Mouse (Mus musculus) cerebellum, postnatal 36 days (tissue): ENCODE data around the gene Cst8.
"Not testable (repeated sequence)": the region's sequence is repeated elsewhere in the genome, so short reads cannot be mapped to it uniquely, and the experiment has no call there.

Source experiments
- DNase-seq, 2 experiments: peaks; one replicate each; pipeline ENCODE4 v3.0.0; 2021 to 2022; ENCODE audit warnings: mixed read lengths in 2 of 2

The Cst8 gene

DNA sequence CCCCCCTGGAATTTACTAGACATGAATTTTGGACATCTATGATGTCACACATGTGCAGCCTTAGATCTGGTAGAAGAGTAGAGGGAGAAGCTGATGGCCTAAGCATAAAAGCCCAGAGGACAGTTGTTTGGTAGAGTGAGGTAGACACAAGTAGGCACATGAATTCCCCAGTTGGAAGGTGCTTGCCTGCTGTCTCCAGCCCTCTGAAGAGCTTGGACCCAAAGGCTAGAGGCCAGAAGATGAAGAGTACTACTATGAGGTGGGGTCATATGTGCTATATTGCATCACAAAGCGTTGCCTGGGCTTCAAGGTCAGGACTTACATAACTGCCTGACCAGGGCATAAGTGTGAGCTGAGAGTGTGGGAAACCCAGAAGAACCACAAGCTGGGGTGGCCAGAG, at the start of gene Cst8:
Cst8 (plus strand) TSS at position 301 of the 400 bp plus-strand sequence.
- DNase-seq = no peak

DNA sequence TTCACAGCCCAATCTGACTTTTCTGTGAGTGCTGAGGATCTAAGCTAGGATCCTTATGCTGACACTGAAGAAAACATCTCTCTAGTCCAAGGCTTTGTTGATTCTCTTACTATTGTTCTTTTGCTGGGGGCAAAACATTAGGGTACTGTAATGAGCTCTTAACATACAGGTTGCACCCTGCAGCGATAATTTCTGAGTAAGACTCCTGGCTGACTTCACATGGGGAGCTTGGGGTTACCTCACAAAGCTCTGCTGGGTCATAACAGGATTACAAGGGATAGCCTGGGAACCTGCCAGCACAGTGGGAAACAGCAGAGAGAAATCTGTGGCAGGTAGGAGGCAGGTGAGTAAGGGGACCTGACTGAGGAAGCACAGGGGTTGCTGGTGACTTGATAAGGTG, 48.5 kb upstream of the Cst8 start, which contains the start of gene Cstl1:
Cstl1 (plus strand) TSS at position 301 of the 400 bp plus-strand sequence.
- DNase-seq = no peak

DNA sequence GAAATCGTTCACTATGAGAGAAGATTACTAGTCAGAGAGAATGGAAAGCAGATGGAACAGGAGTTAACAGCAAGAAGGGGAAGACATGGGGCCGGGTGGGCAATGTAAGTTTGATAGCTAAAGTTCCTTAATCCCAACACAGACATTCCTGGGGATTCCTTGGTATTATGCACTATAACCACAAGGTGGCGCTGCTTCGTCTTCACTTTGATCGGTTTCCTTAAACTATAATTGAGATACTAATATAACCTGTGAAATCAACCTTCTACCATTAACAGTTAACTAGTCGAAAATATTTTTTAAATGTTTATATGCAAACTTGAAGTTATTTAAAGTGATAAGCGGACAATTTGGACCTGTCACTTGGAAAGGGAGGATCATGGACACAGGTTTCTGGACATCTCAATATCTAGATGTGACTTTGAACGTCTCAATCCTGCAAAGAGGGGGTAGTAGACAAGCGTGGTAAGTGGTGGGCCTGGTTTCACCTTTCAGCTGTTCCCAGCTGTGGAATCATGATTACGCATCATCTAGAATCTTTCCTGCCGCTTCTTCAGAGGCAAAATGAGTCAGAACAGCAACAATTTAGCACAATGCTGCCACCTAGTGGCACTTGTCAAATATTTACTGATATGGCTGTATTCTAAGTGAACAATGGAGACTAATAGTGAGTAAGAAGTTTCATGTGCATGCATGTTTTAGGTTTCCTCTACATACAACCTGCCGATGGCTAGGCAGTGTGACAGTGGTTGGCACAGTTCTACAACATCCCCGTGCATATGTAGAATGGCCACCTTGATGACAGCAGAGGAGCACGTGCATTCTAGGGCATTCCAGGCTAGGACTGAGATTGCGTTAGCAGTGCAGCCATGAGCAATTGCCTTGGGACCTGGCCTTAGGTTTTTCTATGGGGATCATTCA, 46.4 kb upstream of the Cst8 start:
- DNase-seq = peak; percentile 65 to 86

DNA sequence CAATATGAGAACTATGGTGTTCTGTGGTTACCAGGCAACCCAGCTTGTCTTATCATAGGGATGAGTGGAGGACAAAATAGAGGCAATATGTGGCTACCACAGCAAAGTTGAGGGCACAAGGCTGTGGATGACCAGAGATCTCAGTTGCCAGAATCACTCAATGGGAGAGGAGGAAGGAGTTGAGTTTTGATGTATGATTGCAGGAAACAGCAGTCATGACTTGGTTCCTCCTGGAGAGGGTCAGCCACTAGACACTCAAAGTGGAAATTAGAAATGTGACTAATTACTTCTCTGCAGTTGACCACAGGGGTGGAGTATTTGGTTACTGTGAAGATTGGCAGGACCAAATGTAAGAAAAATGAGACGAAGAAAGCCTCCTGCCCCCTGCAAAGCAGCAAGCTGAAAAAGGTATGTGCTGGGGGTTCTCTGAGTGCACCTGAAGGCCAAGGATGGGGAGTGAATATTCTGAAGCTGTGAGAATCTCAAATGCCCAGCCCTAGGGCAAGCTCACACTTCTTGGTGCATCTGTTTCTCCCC, 44.2 kb upstream of the Cst8 start:
- DNase-seq = no peak

DNA sequence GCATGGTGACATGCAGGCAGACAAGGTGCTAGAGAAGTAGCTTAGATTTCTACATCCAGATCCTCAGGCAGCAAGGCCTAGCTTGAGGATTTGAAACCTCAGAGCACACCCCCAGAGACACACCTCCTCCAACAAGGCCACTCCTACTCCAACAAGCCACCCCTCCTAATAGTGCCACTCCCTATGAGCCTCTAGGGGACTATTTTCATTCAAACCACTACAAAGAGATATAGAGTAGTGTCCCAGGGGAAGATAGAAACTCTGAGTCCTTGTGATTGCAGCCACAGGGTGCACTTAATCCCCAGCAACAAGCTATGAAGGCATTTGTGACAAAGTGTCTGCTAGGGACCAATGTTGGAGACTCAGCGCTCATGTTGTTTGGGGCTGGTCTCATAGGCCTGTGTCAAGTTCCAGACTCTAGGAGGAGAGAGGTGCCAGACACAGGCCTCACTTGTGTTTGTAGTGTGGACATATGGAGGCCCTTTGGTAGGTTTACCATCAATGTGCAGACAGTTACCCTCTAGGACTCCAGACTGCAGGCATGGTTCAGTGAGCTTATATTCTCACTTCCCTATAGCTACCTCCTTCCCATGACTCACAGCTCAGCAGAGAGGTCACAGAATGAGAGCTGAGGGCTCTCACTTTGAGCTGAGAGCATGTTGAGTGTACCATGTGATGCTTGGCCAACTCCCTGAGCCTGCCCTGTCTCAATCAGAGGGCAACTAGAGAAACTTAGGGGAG, 34.8 kb upstream of the Cst8 start:
- DNase-seq = no peak

DNA sequence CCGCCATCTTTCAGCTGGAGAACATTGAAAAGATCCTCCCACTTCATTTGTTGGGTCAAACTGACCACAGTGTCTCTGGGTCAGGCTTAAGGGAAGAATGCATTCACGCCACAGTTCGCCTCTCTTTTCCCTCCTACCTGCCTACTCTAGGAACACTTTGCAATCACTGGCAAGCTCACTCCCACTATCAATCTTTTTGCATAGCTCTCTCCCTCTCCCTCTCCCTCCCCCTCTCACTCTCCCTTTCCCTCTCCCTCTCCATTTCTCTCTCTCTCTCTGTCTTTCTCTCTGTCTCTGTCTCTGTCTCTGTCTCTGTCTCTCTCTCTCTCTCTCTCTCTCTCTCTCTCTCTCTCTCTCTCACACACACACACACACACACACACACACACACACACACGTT, 27.2 kb upstream of the Cst8 start, which contains the start of gene Cst11:
Cst11 (minus strand) TSS at position 101 of the 400 bp plus-strand sequence.
- DNase-seq = not testable (repeated sequence)

DNA sequence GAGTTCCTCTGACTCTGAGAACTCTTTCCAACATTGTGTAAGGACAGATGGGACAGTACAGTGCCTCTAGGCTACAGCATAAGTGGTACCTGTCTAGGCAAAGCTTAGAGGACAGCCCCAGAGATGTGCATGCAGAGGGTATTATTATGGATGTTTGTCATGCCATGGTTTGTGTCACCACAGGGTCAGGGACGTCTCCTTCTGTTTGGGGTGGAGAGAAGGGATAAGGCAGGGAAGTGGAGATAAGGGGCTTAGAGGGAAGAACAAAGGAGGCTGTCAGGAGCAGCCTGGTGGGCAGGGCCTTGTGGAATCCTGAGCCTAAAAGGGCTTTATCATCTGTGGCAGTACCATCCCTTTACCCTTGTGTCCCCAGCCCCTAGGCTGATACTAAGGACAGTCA, 16.9 kb upstream of the Cst8 start, which contains the start of gene 8030411F24Rik:
8030411F24Rik (plus strand) TSS at position 301 of the 400 bp plus-strand sequence.
- no peak for DNase-seq

DNA sequence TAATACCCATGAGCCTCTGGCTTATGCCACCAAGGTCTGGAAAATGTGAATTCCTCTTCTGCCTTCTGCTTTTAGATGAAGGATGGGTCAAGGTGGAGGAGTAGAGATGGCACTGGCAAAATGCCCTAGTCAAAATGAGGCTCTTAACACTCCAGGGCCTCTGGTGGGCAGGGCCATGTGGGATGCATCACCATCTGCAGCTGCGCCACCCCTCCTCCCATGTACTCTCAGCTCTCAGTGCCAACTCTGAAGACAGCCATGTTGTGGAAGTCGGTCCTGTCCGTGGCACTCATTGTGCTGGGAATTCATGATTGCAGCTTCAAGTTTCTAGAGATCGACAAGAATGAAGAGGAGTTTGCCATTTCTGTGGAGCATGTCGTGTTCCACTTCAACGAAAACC, 9.4 kb upstream of the Cst8 start, which contains the start of gene Cst12:
Cst12 (plus strand) TSS at position 220 of the 400 bp plus-strand sequence.
- no peak for DNase-seq

DNA sequence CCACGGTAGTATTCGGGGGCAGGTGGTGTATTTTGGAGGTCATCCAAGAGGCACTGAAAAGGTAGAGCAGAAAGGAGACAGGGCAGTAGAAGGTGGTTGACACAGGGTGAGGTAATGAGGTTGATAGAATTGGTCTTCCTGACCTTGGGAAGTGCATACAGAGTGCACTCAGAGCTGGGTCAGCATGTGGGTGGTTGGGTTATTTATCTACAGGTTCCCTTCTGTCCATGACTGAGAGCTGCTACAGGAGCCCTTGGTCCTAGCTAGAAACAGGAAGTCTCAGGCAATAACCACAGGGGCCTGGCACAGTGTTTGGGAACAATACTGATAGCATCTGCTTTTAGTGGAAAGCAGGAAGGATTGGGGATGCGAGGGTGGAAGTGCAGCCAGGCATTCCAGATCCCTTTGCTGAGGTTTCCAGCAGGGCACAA, 2.9 kb downstream of the Cst8 start:
- DNase-seq = peak; percentile 71 to 75

DNA sequence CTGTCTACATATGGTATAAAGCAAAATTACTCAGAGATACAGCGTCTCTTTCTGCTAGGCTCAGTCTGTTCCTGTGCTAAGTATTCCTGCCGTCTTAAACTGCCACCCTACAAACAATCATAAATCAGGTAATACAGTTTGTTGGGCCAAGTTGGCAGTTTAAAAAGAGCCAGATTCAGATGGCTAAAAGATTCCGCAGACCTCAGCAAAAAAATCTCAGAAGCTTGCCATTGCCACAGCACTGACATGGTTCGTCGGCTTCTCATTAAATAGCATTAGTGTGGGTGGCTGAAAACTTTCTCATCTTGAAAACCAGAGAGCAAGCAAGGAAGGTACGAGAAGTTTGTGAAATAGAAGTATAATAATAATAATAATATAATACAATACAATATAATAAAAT, 8.1 kb downstream of the Cst8 start:
- no peak for DNase-seq

DNA sequence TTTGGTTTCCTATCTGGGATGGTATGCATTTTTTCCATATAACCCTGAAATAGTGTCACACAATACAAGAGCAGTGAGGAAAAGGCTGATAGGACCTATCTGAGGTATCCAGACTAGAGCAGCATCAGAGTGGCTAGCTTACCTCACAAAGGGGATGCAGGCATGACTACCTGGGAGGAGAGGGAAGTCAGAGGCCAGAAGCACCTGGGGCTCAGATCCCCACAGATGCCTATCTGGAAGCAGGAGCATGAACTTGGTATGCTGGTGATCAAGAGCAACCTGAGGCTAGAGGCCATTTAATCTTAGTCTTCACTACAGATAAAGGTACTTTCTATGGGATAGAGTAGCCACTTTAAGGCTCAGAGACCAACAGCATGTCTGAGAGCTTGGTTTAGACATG, 21.3 kb downstream of the Cst8 start, which contains the start of gene Cst13:
Cst13 (plus strand) TSS at position 173 of the 400 bp plus-strand sequence.
- DNase-seq = no peak

DNA sequence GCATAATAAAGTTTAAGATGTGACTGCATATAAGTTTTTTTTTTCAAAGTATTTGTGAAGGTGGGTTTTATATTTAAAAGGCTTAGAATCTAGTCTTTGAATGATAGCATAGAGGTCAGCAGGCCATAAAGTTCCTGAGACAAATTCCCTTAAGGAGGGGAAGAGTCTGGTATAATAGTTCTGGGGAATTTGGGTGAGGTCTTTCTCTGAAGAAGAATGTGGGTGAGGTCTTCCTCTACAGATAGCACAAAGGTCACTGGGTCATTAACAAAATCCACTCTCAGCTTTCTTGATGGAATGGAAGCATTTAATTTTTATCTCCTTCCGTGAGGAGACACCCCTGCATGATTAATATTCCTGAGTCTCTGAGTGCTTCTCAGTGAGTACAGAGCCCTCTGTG, 27.4 kb downstream of the Cst8 start:
- no peak for DNase-seq

DNA sequence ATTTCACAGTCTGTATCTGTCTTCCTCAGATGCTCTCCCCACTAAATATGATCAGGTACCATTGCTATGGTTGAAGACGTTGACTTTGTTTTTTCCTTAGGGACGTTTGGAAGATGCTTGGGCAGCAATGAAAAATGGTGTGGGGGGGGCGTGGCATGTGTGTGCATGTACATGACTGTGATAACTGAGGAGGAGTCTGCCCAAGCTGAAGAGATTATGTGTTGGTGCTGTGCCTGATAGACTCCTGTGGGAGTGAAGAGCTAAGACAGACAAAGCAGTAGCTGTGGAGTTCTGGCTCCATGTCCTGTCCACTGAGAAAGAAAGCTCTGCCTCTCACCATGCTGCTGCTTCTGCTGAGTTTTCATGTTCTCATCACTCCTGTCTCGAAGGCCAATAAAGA, 36.3 kb downstream of the Cst8 start, which contains the start of gene Cst9:
Cst9 (plus strand) TSS at position 236 of the 400 bp plus-strand sequence.
- DNase-seq = no peak

DNA sequence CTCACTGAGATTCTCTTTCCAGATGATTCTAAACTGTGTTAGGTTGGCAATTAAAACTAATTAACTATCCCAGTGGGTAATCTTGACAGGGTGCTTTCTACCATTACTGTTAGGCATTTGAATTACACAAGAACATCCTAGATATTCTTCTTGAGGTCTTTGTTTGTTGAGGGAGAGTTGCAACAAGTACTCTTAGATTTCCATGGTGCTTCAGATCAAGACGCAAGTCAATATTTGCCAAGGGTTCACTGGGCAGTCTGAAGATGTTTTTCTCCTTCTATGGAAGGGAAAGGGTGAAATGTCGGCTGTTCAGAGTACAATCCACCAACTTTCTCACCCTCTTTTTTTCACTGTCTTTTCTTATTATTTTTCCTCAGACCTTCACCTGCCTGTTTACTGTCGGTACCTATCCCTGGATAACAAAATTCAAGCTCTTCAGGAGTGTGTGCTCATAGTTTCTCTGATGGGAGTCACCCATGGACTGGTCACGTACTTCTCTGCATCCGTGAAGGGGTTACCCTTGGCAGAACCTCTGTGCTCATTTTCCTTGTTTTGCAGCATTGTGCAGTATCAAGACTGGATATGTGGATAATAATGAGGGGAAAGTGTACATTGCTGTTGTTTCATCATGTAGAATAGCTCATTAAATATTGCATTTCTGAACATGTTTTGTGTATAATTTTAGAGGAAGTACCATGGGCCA, 39.6 kb downstream of the Cst8 start:
- no peak for DNase-seq

DNA sequence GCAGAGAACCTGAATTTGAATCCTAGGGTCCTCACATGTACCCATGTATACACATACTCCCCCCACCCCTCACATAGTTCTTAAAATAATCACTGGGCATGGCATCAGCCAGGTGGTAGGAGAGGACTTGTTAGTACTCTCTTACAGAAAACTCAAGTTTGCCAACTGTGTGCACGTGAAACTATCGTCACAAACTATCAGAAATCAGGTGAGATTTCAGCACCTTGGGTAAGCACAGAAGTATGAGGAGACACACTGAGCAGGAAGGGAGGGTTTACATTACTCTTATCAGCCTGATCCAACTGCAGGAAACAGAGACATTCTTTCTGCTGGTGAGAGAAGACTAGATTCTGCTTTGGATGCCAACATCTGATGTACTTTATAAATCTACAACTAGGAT, 40.6 kb downstream of the Cst8 start:
- no peak for DNase-seq

DNA sequence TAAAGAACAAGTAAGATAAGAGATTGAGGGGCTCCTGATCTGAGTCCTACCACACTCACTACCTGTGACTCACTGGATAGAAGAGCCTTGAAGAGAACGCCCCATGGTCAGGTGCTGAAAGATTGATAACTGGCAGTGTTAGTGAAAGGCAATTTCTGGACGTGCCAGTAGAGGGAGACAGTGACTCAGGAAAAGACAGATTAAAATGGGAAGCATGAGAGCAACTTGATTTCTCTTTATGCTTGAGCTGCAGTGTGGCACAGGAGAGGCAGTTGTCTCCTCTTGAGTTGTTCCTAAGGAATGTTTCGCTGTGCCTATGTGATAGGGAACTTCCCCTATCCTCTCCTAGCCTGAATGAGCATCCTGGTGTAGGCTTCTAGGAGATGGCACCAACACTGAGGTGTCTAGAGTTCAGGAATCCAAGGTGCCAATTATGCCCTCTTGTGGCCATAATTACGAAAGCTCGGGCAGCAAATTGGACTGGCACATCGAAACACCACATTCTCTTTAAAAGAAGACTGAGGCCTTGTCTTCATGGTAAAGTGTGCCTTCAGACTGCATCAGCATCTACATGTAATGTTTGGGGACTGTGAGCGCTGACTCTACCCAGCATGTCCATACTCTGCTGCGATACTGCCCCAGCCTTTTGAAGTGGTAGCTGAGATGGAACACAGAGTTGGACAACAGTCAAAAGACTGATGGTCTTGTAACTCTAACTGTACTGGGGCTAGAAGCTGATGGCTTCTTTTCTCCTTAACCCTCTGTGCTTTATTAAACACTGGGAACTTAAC, 52.7 kb downstream of the Cst8 start:
- DNase-seq = peak; percentile 63 to 84
